Mouse (Mus musculus) urinary bladder, postnatal 36 days (tissue): Measurements from ENCODE around the gene Ccser2.

Experiments
- DNase-seq, 2 experiments: peaks; one replicate each; pipeline ENCODE4 v3.0.0; 2022; ENCODE audit warnings: low spot score in 2 of 2, mixed read lengths in 1 of 2

The Ccser2 gene

GRCm38 (mm10) chr14:36937941-36938340 lies 30.6 kb downstream of the Ccser2 start:
- DNase-seq = no peak

GRCm38 (mm10) chr14:36937080-36937878 lies 31.3 kb downstream of the Ccser2 start:
- peak in 1 of 2 experiments; percentile 21 for DNase-seq

DNA sequence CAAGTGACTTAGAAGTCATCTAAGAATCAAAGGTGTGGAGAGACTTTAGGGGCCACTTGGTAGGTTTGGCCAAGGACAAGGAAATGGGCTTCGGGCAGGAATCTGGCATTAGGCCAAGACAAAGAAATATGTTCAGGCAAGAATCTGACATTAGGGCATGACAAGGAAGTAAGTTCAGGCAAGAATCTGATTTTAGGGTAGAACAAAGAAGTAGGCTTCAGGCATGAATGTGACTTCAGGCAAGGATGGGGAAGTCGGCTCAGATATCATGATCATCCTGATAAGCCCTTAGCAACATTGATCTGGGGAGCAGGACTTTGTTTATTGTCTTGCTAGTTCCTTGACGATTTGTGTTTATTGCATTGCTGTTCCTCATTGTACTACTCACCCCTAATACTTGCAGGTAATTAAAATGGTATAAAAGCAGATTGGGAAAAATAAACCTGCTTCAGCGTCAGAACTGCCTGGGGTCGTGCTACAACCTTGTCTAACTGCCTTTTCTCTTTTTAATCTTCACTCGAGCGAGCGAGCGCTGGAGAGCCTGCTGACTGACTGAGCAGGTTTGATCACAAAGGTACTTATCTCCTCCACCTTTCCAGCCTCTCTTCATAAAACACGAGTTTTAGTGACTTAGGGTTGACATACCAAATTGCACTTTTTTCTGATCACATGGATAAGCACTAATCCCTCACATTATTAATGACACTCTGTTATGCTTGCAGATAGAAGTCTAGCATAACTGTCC lies 35.8 kb downstream of the Ccser2 start:
- DNase-seq = peak in 1 of 2 experiments; percentile 27

- DNase-seq = no peak
Measured at GRCm38 (mm10) chr14:36932038-36932437, 36.5 kb downstream of the Ccser2 start.

- no peak for DNase-seq
Measured at GRCm38 (mm10) chr14:36923383-36923782, 45.2 kb downstream of the Ccser2 start.

DNA sequence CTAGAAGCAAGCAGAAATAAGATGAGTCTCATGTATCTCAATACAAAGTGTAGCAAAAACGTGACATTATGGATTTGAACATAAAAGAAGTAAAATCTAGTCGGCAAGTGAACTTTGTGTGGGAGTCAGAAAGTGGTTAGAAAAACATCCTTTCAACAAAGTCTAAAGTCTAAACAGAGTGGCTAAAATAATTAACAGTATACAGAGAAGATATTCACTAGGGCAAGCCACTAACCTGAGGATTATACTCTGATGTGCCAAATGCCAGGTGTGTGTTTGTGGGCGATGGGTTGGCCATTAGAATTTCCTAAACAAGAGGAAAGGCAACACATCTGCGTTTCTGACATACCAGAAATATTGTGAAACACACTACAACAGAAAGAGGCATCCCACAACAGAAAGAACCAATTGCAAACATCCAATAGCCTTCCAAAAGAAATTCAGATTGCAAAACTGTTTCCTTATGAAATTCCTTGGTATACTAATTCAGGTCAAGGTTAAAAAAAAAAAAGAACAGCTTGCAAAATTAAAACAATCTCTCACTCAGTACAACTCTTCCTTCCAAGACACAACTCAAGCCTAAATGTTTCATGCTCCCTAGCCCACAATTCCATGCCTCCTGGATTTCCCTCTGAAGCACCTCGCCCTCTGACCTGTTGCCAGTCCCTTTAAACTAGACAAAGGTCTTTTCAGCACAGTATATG lies 47.1 kb downstream of the Ccser2 start:
- no peak for DNase-seq

DNA sequence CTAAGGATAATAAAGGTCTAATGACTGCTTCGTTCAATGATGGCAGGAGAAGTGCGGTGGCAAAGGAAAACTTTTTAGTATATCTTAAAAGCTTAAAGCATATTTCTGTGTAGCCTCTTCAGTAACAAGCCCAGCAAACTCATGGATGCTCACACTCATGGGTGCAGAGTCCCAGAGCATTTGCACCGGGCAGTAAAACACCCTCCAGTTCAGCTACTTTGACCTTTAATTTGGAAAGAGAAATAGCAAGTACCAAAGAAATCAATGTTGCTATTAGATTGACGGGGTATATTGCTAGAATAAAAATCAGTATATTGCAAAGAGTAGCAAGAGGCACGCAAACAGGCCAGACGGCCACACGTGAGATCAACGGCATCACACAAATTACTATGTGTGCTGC lies 48.7 kb downstream of the Ccser2 start:
- DNase-seq = no peak

- peak; percentile 69 to 83 for DNase-seq
Measured at GRCm38 (mm10) chr14:36919146-36919545, 49.4 kb downstream of the Ccser2 start.

- DNase-seq = no peak
Measured at GRCm38 (mm10) chr14:36915203-36915602, 53.4 kb downstream of the Ccser2 start.

- no peak for DNase-seq
Measured at GRCm38 (mm10) chr14:36914473-36915005, 54.0 kb downstream of the Ccser2 start.

- DNase-seq = no peak
Measured at GRCm38 (mm10) chr14:36911738-36912137, 56.8 kb downstream of the Ccser2 start.

- DNase-seq = no peak
Measured at GRCm38 (mm10) chr14:36905809-36906522, 62.6 kb downstream of the Ccser2 start.

DNA sequence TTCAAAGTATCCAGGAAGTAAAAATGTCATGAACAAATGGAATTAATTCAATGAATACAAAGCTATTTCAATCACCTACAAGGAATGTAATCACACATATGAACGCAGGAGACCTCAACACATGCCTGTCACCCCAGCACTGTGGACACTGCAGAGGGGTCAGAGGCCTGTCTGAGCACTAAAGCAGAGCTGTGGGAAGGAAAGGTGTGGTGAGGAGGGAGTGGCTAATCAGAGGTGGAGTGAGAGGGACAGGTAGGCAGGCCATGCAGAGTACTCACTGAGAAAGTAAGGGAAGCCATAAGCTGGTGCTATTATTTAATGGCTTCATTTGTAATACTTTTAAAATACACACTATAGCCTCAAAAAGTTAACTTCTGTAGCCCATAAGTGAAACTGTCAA lies 64.4 kb downstream of the Ccser2 start:
- no peak for DNase-seq

DNA sequence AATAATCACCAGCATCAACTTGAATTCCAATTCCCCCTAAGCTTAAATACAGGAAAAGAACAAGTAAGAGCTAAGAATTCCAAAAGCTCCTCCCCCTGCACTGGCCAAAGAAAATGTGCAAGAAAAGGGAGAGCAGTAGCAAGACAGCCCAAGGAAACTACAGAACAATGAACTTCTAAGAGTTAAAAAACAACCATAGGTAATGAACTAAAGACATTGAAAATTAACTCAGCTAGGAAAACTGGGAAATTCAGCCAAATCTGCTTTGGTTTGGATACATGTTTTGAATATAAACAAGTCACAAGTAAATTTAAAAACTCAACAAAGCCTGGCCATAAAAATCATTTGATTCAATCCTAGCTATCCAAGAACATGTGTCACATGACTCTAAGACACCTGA lies 67.7 kb downstream of the Ccser2 start:
- DNase-seq = no peak

GRCm38 (mm10) chr14:36894701-36895100 lies 73.9 kb downstream of the Ccser2 start:
- no peak for DNase-seq

DNA sequence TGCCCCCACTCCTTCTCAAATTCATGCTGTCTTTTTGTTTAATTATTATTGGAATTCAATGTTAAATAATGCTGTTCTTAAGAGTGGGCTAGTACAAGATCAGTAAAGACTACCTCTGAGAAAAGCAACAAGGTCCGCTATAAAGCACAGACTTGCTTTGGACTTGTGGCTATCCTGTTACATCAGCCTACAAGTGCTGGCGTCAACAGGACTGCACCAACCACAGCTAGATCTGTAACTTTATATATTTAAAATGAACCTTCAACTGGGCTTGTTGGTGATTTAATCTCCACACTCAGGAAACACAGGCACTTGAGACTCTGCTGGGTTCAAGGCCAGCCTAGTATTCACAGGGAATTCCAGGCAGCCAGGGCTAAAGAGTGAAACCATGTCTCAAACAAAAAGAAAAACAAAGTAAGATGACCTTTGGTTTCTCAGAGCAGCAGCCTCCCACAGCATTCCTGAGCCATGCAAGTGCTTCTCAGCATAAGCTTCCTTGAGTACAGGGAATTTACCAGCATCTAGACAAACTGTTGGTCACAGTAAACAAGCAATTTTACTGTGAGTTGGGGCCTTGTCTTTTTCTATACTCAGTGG lies 75.7 kb downstream of the Ccser2 start:
- DNase-seq = no peak

- no peak for DNase-seq
Measured at GRCm38 (mm10) chr14:36890130-36890529, 78.4 kb downstream of the Ccser2 start.

GRCm38 (mm10) chr14:36885680-36886079 lies 82.9 kb downstream of the Ccser2 start:
- no peak for DNase-seq

- no peak for DNase-seq
Measured at GRCm38 (mm10) chr14:36885117-36885516, 83.5 kb downstream of the Ccser2 start.

- DNase-seq = no peak
Measured at GRCm38 (mm10) chr14:36883576-36883975, 85.0 kb downstream of the Ccser2 start.

- no peak for DNase-seq
Measured at GRCm38 (mm10) chr14:36870257-36870656, 98.3 kb downstream of the Ccser2 start.
